Mouse (Mus musculus) lung, postnatal 0 days (tissue): ENCODE measurements at regions not wholly inside any gene's neighbourhood (a gene's known extent, or its start where the extent isn't known, plus 50 kb on each side); places are given as distances from the start of the nearest gene placed in this dataset.

Source experiments
- CTCF ChIP-seq: IDR thresholded peaks from 2 replicates; pipeline ENCODE4 v1.5.1; 2016; ENCODE audit warnings: antibody characterized with exemption, mild to moderate bottlenecking
- EP300 ChIP-seq: IDR thresholded peaks from 2 replicates; pipeline ENCODE4 v1.6.1; 2016; ENCODE audit warnings: antibody characterized with exemption, mild to moderate bottlenecking, control low read depth

DNA sequence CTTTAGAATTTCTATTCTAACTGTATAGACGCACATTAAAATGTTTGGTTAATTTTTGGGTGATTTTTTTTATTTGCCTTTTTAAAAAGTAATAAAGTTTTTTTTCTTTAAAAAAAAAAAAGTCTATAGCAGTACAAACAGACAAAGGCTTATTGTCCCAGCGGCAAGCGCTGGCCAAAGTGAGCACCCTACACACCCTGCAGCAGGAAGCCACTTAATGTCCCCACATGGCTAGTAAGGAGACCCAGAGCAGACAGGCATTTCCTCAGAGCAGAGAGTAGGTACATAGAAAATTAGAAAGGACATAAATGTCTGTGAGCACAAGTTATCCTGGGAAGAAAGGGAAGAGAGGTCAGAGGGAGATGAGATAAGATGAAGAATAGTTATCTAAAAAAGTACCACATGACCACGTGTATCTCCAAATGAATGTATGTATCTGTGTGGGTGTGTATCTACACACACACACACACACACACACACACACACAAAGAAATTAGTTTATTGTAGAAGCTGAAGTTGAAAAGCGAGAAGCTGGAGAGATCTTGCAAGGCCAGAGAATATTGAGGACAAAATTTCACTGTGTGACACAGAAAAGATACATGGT lies 50.7 kb upstream of the Gadd45a start:
- TF ChIP-seq CTCF (no peak), EP300 (no peak)
